Mouse (Mus musculus) gastrocnemius, adult 8-10 months (tissue): ENCODE results near the gene Gm15294. TPM values are rescaled to one million over a fixed set of nuclear protein-coding genes. Genes with fewer than 3 reads are reported as not detected.

Experiments used
- DNase-seq, 2 experiments: peaks; one replicate each; pipeline ENCODE4 v3.0.0; 2022; ENCODE audit warnings: low spot score in 2 of 2
- total RNA-seq, 4 experiments: library from RNA; stranded (reverse); gene quantifications; 2 replicates each; pipeline ENCODE4 v1.2.4; 2022

Gene Gm15294
- not detected for total RNA-seq

DNA sequence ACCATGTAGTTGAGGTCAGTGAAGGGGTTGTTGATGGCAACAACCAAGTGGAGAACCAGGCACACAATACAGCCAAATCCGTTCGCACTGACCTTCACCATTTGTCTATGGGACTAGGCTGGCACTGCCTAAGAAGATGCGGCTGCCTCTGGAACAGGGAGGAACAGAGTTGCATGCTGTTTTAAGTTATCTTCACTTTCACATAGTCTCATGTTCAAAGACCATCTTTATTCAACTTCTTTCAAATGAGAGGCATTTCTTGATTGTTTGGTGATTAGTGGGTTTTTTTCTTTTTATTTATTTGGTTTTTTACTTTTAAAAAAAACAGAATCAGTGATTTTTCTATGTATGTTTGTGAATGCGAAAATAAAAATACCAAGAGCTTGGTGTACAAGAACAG lies at the start of gene Gm15294:
TSS of gene Gm15294 (minus strand) at position 101 of the 400 bp plus-strand sequence.
- no peak for DNase-seq

DNA sequence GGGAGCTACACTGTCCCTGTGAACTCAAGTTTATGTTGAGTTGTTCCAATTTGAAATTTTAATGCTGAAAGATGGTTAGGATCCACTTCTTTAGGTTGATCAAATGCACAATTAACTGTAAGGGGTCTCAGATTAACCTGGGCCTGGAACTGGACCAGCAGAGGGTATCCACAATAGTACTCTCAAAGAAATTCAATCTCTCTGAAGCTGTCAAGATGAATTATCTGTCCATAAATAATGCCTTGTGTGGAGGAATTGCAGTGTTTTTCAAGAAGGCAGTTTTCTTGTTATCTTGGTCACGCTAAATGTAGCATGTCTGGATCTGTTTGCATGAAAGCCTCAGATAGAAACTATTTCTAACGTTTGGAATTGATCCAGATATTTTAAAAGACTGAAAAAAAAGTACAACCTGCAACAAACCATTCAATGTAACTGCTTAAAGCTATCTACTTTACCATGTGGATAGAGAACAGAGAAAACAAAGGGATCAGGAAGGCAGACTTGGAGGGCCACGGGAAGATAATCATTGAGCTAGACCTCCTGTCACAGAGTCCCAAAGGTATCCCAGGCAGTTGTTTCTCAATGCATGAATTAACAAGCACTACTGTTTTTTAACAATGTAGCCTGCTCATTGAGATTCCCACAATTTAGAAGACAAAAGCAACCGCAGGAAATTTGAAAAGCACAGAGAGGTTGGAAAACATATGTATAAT lies 9.5 kb upstream of the Gm15294 start:
- no peak for DNase-seq

DNA sequence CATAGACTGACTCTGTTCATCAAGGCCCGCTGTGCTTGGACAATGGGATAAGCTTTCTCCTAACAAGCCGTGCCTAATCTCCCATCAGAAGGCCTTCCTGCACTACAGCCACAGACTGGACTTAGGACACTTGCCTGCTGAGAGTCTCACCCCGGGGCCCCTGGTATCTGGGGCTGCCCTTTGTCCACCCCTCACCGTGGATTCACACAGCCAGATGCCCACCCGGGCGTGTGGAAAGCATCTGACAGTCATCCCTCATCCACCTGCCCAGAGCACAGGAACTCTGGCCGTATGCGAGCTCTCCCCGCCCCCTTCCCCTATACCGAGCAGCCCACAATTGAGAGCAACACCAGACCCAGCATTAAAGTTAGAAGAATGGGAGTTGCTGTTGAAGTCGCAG lies 1.0 kb downstream of the Gm15294 start:
- DNase-seq: no peak

DNA sequence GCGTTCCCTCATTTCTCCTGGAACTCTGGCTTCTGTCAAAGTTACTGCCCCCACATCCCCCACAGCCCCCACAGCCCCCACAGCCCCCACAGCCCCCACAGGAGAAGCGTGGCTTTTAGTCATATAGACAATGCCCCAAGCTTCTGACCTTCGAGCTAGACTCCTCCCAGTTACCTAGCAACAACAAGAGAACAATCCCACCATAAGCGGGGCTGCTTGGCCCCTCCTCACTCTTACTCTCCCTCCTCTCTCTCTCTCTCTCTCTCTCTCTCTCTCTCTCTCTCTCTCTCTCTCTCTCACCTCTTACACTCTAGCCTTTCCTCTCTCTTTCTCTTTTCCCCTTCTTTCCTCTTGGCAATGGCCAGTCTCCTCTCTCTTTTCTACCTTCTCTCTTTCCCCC lies 1.4 kb downstream of the Gm15294 start:
- no peak for DNase-seq

DNA sequence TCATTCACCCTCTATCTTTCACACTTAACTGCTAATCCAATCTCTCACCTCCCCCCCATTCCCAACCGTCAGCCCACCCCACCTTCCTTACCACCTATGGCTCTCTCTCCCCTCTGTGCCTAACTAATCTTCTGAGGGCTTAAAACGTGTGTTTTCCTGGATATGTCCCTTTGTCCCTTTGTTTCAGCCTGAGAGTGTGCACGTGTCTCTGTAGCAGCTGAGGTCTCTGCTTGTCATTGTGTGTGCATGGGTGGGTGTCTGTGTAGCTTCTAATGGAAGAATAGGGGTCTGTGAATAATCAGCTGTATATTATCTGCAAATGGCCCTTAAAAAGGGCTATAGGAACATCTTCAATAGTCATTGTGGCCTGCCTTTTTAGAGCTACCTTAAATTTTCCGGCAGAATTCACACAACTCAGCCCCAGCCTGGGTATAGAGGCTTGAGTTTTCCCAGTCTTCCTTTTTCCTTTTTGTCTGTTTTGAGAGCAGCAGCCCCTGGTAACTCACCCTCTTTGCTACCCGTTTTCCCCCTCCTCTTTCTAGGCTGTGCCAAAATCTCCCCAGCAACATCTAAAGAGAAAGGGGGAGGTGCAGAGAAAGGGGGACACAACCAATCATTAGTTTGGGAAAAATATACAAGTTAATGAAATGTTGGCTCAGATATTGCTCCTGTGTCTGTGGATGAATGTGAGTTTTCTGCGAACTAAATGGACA lies 19.2 kb downstream of the Gm15294 start:
- no peak for DNase-seq

Other genes with a start within 250 kb of the Gm15294 start
- not detected for gene Irs4, start 150.0 kb downstream of the Gm15294 start, total RNA-seq